Mouse (Mus musculus) bone marrow macrophage, adult 2 months (primary cell): ENCODE data around the gene Rbp1.

Experiments
- CTCF ChIP-seq: IDR thresholded peaks from 2 replicates; pipeline ENCODE4 v1.5.1; 2012; ENCODE audit warnings: low read depth, mild to moderate bottlenecking, low read length, moderate library complexity
- POLR2A ChIP-seq: IDR thresholded peaks from 2 replicates; pipeline ENCODE4 v1.6.1; 2012; ENCODE audit warnings: mild to moderate bottlenecking, low read depth, low read length, borderline replicate concordance

DNA sequence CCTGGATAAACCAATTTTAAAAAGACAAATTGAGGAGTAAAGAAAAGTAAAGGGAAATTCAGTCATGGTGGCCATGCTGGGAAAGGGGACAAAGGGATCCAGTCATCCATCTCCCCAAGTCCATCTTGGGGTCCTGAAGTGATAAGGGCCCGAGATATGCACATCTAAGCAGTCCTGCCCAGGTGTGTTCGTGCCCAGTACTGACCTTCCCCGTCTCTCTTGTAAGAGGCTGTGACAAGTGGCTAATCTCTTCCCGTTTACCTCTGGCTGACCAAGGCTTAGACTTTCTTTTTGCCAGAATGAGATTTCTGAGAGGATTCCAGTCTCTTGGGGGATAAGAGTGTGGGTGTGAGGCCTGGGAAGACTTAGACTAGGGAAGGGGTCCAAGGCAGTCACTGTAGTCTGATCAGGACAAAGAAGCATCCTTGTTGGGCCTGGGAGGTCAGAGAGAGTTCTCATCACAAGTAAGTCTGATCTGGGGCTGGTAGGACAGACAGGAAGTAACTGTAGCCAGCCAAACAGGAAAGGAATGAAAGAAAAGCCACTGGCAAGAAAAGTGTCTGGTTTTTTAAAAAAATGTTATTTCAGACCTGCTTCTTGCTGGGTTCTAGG, 5.3 kb downstream of the Rbp1 start:
- TF ChIP-seq CTCF = no peak
- no peak for TF ChIP-seq POLR2A
